Mouse (Mus musculus): ENCODE measurements around the gene Cenpf. TPM values are rescaled to one million over a fixed set of nuclear protein-coding genes. Genes with fewer than 3 reads are reported as not detected.
A peak's percentile ranks its signal among the peaks of the same experiment; 100 is the strongest.

The Cenpf gene
- polyA plus RNA-seq, 1 experiment = 10.9 TPM

GRCm38 (mm10) chr1:189664061-189664872, 23.6 kb downstream of the Cenpf start:
- TF ChIP-seq POLR2A (IDR thresholded peaks at IDR 0.05; ENCODE audit: borderline replicate concordance, extremely low read depth, insufficient read depth, insufficient read length, poor library complexity, severe bottlenecking) = no peak
- peak; percentile 53 for DNase-seq (ENCODE audit: low read depth)

- peak; percentile 91 for DNase-seq (ENCODE audit: low read depth)
- TF ChIP-seq POLR2A (IDR thresholded peaks at IDR 0.05; ENCODE audit: borderline replicate concordance, extremely low read depth, insufficient read depth, insufficient read length, poor library complexity, severe bottlenecking) (no peak), CTCF (IDR thresholded peaks at IDR 0.05; ENCODE audit: borderline replicate concordance, extremely low read depth, insufficient read depth, insufficient read length) (no peak)
Measured at GRCm38 (mm10) chr1:189663437-189663836, 24.4 kb downstream of the Cenpf start.

- peak; percentile 56; the same call in 1 of the 2 replicates for TF ChIP-seq CTCF (IDR thresholded peaks at IDR 0.05; ENCODE audit: borderline replicate concordance, extremely low read depth, insufficient read depth, insufficient read length)
- no peak for TF ChIP-seq POLR2A (IDR thresholded peaks at IDR 0.05; ENCODE audit: borderline replicate concordance, extremely low read depth, insufficient read depth, insufficient read length, poor library complexity, severe bottlenecking)
- DNase-seq (ENCODE audit: low read depth) = peak; percentile 69
Measured at GRCm38 (mm10) chr1:189661856-189662255, 26.0 kb downstream of the Cenpf start.

GRCm38 (mm10) chr1:189657406-189657805, 30.5 kb downstream of the Cenpf start:
- TF ChIP-seq POLR2A (IDR thresholded peaks at IDR 0.05; ENCODE audit: borderline replicate concordance, extremely low read depth, insufficient read depth, insufficient read length, poor library complexity, severe bottlenecking) = no peak
- no peak for TF ChIP-seq CTCF (IDR thresholded peaks at IDR 0.05; ENCODE audit: borderline replicate concordance, extremely low read depth, insufficient read depth, insufficient read length)

GRCm38 (mm10) chr1:189653746-189654145, 34.1 kb downstream of the Cenpf start:
- no peak for TF ChIP-seq CTCF (IDR thresholded peaks at IDR 0.05; ENCODE audit: borderline replicate concordance, extremely low read depth, insufficient read depth, insufficient read length)
- no peak for TF ChIP-seq POLR2A (IDR thresholded peaks at IDR 0.05; ENCODE audit: borderline replicate concordance, extremely low read depth, insufficient read depth, insufficient read length, poor library complexity, severe bottlenecking)
- no peak for DNase-seq (ENCODE audit: low read depth)

More at GRCm38 (mm10) chr1:189657406-189657805, 30.5 kb downstream of the Cenpf start:
- DNase-seq (ENCODE audit: low read depth) = no peak

GRCm38 (mm10) chr1:189646597-189646996, 41.3 kb downstream of the Cenpf start:
- TF ChIP-seq POLR2A (IDR thresholded peaks at IDR 0.05; ENCODE audit: borderline replicate concordance, extremely low read depth, insufficient read depth, insufficient read length, poor library complexity, severe bottlenecking) = no peak
- TF ChIP-seq CTCF (IDR thresholded peaks at IDR 0.05; ENCODE audit: borderline replicate concordance, extremely low read depth, insufficient read depth, insufficient read length) = peak; percentile 38; the same call in 1 of the 2 replicates
- DNase-seq (ENCODE audit: low read depth) = peak; percentile 64

GRCm38 (mm10) chr1:189645371-189645770, 42.5 kb downstream of the Cenpf start:
- TF ChIP-seq CTCF (IDR thresholded peaks at IDR 0.05; ENCODE audit: borderline replicate concordance, extremely low read depth, insufficient read depth, insufficient read length) (peak; percentile 4; the same call in 1 of the 2 replicates), POLR2A (IDR thresholded peaks at IDR 0.05; ENCODE audit: borderline replicate concordance, extremely low read depth, insufficient read depth, insufficient read length, poor library complexity, severe bottlenecking) (no peak)
- peak; percentile 90 for DNase-seq (ENCODE audit: low read depth)

GRCm38 (mm10) chr1:189644700-189645345, 43.1 kb downstream of the Cenpf start:
- TF ChIP-seq POLR2A (IDR thresholded peaks at IDR 0.05; ENCODE audit: borderline replicate concordance, extremely low read depth, insufficient read depth, insufficient read length, poor library complexity, severe bottlenecking) (no peak), CTCF (IDR thresholded peaks at IDR 0.05; ENCODE audit: borderline replicate concordance, extremely low read depth, insufficient read depth, insufficient read length) (no peak)
- DNase-seq (ENCODE audit: low read depth) = peak; percentile 67

- DNase-seq (ENCODE audit: low read depth) = no peak
- no peak for TF ChIP-seq POLR2A (IDR thresholded peaks at IDR 0.05; ENCODE audit: borderline replicate concordance, extremely low read depth, insufficient read depth, insufficient read length, poor library complexity, severe bottlenecking)
- TF ChIP-seq CTCF (IDR thresholded peaks at IDR 0.05; ENCODE audit: borderline replicate concordance, extremely low read depth, insufficient read depth, insufficient read length) = no peak
Measured at GRCm38 (mm10) chr1:189639581-189639980, 48.3 kb downstream of the Cenpf start.

- no peak for DNase-seq (ENCODE audit: low read depth)
- no peak for TF ChIP-seq CTCF (IDR thresholded peaks at IDR 0.05; ENCODE audit: borderline replicate concordance, extremely low read depth, insufficient read depth, insufficient read length)
- TF ChIP-seq POLR2A (IDR thresholded peaks at IDR 0.05; ENCODE audit: borderline replicate concordance, extremely low read depth, insufficient read depth, insufficient read length, poor library complexity, severe bottlenecking) = no peak
Measured at GRCm38 (mm10) chr1:189633791-189634190, 54.1 kb downstream of the Cenpf start.

GRCm38 (mm10) chr1:189631906-189632675, 55.8 kb downstream of the Cenpf start:
- peak; percentile 45 for DNase-seq (ENCODE audit: low read depth)

More at GRCm38 (mm10) chr1:189631906-189632675, 55.8 kb downstream of the Cenpf start:
- TF ChIP-seq CTCF (IDR thresholded peaks at IDR 0.05; ENCODE audit: borderline replicate concordance, extremely low read depth, insufficient read depth, insufficient read length) (no peak), POLR2A (IDR thresholded peaks at IDR 0.05; ENCODE audit: borderline replicate concordance, extremely low read depth, insufficient read depth, insufficient read length, poor library complexity, severe bottlenecking) (no peak)
